Mouse (Mus musculus): ENCODE data around the gene Nin. TPM values are rescaled to one million over a fixed set of nuclear protein-coding genes. Genes with fewer than 3 reads are reported as not detected.

Gene Nin
- total RNA-seq, 2 experiments from 2014 or later = 29.5 to 38.3 TPM

DNA sequence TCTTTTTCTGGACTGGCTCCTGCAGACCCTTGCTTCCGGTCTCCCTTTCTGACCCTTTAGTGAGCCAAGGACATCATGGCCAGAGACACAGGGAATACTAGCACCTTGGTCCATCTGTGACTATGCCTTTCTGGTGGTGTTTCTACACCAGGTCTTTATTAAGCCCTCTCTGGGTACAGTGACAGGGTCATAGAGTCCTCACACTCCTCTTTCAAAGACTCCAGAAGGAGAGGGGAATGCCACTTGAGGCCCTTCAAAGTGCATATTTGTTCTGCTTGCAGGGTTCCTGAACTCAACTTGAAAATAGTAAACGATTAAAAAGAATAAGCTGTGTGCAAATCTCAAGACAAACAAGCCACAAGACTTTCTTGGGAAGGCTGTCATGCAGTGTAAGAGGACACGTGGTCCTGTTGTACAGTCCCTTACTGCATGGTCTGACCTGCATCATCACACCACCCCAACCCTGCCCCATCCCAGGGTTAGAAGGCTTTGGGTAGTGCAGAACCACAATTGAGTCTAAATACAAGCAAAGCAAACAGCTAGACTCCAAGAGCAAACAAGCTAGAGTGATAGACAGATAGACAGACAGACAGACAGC is 30.5 kb downstream of the Nin start:
- no peak for DNase-seq

GRCm38 (mm10) chr12:70082485-70082884 is 31.0 kb downstream of the Nin start:
- DNase-seq = no peak

DNA sequence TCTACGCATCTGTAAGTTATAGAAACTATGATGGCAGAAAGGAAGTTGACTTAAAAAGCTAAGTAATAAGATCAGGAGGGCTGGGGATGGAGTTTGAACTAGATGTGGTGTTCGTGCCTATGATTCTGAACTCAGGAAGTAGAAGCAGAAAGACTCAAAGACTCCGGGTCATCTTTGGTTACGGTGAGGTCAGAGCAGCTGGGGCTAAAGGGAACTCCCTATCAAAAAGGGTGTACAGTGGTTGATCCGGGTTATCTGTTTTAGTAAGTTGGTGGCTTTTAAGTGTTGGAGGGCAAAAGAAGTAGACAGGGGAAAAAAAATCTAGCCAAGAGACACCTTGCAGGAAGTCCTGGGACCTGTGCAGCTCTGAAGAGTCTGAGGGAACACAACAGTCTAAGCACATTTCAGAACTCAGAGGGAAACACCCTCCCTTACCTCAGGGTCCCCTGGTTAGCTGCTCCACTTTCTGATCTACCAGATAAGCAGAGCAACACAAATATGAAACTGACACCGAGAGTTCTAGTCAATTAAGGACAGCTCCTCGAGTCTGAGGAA is 35.0 kb downstream of the Nin start:
- no peak for DNase-seq

- DNase-seq = no peak
Observed at GRCm38 (mm10) chr12:70076493-70076892, 37.0 kb downstream of the Nin start.

DNA sequence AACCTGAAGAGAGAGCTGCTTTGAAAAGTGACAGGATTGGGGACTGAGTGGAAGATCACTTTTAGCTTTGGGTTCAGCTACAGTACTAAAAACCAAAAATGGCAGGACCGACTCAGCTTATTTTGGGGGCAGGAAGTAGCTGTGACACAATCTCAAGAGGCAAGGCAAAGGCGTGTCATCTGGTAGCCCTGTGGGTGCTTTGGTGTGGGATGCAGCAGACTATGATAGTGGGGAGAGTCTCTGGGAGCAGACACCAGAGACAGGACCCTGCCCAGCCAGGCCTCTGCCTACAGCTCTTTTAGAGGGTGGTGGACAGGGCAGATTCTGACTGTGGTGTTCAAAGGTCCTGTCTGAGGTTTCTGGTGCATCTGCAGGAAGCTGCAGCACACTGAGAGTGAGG is 38.5 kb downstream of the Nin start:
- DNase-seq = no peak

DNA sequence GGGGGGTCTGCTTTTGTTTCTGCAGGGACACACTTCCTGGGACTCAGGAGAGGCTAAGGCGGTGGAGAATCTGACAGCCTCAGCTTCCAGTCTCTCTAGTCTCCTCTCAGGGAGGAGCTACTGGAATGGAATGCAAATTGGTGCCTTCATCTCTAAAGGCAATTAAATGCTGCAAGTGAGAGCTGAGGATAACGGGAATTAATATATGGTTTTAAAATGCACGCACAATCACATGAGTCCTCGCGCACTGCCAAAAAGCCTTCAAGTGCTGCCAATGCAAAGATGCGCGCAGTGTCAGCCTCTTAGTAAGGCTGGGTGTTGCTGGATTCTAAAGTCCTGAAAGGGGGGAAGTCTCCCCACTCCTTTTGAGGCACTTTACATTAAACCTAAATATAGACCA is 42.6 kb downstream of the Nin start:
- DNase-seq = no peak

DNA sequence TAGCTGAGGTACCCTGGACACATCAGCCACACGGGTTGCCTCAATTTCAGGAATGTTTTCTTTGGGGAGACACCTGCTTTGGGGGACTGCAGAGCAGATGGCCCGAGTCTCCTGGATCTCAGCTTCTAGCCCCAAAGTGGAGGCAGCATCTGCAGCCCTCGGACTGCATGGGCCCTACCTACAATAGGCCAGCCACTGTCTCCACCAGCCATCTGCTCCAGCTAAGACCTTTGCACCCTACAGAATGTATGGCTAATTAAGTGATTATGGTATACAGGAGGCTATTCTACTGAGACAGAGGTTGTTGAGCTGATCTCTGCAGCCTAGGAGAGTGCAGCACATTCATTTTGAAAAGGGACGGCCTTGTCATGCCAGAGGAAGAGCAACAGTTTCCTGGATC is 43.2 kb downstream of the Nin start:
- no peak for DNase-seq

DNA sequence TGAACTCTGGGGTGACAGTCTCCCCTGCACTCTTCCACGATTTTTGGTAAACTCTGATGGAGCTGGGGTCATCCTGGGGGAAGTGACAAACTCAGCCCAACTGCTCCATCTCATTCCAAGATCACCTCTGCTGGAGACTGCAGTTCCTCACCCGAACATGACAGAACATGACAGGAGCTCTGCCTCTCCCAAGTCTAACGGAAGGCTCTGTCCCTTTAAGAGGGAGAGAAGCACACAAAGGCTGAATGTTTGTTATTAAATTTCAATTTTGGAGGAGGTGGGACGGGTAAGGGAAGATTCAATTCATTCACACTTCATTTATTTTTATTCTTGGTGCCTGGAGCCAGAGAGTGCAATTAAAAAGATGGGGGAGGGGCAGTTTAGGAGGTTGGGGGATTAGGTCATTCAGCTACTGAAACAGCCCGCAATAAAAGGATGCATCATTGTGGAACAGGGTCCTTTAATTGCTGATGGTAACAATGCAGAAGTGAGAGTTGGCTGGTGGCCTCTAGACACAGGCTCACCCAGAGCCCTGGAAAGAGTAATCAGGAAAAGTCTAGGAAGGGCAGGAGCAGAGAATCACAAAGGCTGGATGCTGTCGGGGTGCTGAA is 44.8 kb downstream of the Nin start:
- DNase-seq = no peak

DNA sequence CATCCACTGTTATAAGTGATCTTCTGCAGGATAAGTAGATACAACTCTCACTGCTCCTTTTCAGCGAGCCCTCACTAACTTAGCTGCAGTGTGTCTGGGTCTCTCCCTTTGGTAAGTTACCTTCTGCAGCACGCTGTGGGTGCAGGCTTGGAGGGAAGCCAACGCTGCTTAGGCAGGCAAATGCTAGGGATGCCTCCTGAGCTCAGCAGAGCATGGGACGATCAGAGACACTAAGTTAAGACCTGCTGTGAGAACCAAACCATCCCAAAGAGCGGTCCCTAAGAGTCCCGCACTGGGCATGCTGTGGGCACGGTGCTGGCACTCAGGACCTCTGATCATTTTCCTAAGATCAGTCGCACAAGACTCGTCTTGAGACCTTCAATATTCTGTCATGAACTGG is 45.7 kb downstream of the Nin start:
- no peak for DNase-seq

- DNase-seq = peak; percentile 66
Observed at GRCm38 (mm10) chr12:70062114-70062513, 51.4 kb downstream of the Nin start.

DNA sequence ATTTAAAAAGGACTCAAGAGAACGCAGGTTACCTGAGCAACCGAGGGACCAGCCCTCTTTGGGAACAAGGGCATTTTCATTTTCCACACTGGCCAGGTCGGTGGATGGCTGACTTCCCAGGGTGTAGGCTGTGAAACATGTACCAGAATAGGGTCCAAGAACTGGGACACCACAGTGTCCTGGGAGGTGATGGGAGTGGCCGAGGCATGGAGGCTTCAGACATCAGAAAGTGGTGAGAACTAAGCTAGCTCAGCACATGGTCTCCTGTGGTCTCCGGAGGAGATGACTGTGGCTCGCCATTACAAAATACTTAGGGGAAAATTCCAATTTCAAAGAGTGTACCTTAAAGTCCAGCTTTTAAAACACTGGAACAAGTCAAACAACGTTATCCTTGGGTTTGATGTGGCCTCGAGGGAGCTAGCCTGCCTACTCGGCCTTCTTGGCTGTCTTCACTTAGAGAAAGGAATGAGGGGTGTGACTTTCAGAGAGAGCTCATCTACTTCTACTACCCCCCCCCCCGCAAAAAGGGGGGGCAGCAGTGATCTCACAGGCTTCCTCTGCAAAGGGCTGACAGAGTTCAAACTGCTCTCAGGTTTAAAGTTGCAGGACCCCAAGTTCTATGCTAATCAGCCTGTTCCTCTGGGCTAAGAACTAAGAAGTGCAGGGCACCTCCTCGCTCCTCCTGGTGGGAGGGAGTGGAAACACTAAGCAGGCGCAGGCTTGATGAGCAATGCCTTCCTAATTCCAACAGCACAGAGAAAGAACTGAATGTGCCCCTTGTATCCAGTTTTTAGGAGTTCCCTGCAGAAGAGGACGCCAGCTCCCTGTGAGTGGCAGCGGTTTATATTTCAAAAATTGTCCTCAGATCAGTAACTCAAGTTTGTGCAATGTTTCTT is 54.3 kb downstream of the Nin start:
- DNase-seq = no peak

- DNase-seq = no peak
Observed at GRCm38 (mm10) chr12:70050699-70051098, 62.8 kb downstream of the Nin start.

- DNase-seq = no peak
Observed at GRCm38 (mm10) chr12:70048741-70049140, 64.8 kb downstream of the Nin start.

DNA sequence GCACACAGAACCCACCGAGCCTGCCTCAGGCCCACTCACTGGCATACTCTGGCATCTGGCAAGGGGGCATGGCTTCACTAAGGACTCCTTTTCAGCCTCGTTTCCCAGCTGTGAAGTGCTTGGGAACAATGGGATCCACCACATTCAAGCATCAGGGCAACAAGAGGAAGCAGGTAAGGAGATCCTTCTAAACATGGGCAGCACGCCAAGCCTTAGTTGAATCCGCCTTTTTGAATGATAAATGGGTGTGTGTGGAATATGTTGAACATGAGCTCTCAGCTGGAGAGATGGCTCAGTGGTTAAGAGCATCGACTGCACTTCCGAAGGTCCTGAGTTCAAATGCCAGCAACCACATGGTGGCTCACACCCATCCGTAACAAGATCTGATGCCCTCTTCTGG is 66.2 kb downstream of the Nin start:
- no peak for DNase-seq

- DNase-seq = no peak
Observed at GRCm38 (mm10) chr12:70044353-70044752, 69.2 kb downstream of the Nin start.

GRCm38 (mm10) chr12:70043421-70043820 is 70.1 kb downstream of the Nin start:
- no peak for DNase-seq

DNA sequence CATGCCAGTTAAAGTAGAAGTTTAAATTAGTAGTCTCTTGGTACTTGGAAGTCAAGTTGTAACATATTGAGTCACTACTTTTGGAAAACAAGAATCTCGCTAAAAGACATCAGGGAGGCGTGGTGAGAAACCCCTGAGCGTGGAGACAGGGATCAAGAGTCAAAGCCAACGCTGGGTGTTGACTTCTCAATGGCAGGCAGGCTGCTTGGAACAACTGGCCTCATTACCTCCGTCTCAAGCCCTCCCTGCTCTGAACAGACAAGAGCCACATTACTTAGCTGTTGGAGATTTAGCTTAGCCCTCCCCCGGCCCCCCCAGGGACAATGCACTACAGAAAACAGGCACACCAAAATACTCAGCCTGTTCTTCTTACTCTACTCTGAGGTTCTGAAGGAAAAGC is 72.5 kb downstream of the Nin start:
- no peak for DNase-seq

GRCm38 (mm10) chr12:70036722-70037305 is 76.7 kb downstream of the Nin start:
- DNase-seq = no peak

GRCm38 (mm10) chr12:70026233-70026632 is 87.3 kb downstream of the Nin start:
- DNase-seq = no peak

GRCm38 (mm10) chr12:70025431-70025830 is 88.1 kb downstream of the Nin start:
- DNase-seq = no peak

- DNase-seq = no peak
Observed at GRCm38 (mm10) chr12:70023580-70023979, 89.9 kb downstream of the Nin start.

- DNase-seq = no peak
Observed at GRCm38 (mm10) chr12:70018153-70018552, 95.4 kb downstream of the Nin start.

GRCm38 (mm10) chr12:70015936-70016335 is 97.6 kb downstream of the Nin start:
- DNase-seq = no peak
